Comparison of ENCODE assay signal across 15 mouse cellular contexts in genomic region chr11:113678373-113678772, GRCm38 (mm10). TPM values are rescaled to one million over a fixed set of nuclear protein-coding genes. Genes with fewer than 3 reads are reported as not detected.
DNase-seq lines count a peak whose midpoint lies in the region; ATAC-seq and TF ChIP-seq lines count a peak whose summit lies in the region.
"Had no signal": no experiment of that assay in that cellular context is flagged by ENCODE, and none has a peak within 500 bp of the region (broad histone marks: within the 10 kb centered on the region; RNA-seq: fewer than 3 reads in every experiment).

No protein-coding gene starts in this region.

- H3K27ac ChIP-seq in heart, embryonic 12.5 days (ENCODE audit: poor library complexity, severe bottlenecking): peak overlapping the region; percentile 88
- H3K27ac ChIP-seq in midbrain, postnatal 0 days (ENCODE audit: low read depth, low read length): 0 out of 2 replicates have a peak overlapping the region, but pooled peaks have one; percentile 1
- no peak overlapping the region for H3K27ac ChIP-seq in midbrain, embryonic 15.5 days
- H3K27ac ChIP-seq in kidney, adult 2 months (ENCODE audit: insufficient read depth, low read depth, low read length): no peak overlapping the region
- H3K27ac ChIP-seq in stomach, embryonic 16.5 days (ENCODE audit: low read length): no peak overlapping the region
- H3K27ac ChIP-seq: forebrain, embryonic 10.5 days; macrophage; neural tube, embryonic 12.5 days had no signal

- TF ChIP-seq POLR2A in kidney, adult 2 months (IDR thresholded peaks at IDR 0.05; ENCODE audit: low read depth, low read length): no peak

- H3K4me1 ChIP-seq in heart, embryonic 12.5 days (replicated peaks): peaks cover 47% of the 10 kb centered on the region
- H3K4me1 ChIP-seq in midbrain, postnatal 0 days (ENCODE audit: insufficient read depth, low read length): peaks cover 8% of the 10 kb centered on the region
- H3K4me1 ChIP-seq in midbrain, embryonic 15.5 days: peaks cover 27% of the 10 kb centered on the region
- H3K4me1 ChIP-seq in kidney, adult 2 months (ENCODE audit: control insufficient read depth, insufficient read depth, low read length): peaks cover 16% of the 10 kb centered on the region; the same call in 1 of the 2 replicates
- H3K4me1 ChIP-seq in stomach, embryonic 16.5 days (ENCODE audit: control insufficient read depth, insufficient read depth, low read length): peaks cover 18% of the 10 kb centered on the region

- peak overlapping the region; percentile 46 for H3K4me2 ChIP-seq in heart, embryonic 12.5 days
- no peak overlapping the region for H3K4me2 ChIP-seq in midbrain, postnatal 0 days (ENCODE audit: low read depth, low read length, poor library complexity, severe bottlenecking)
- H3K4me2 ChIP-seq in midbrain, embryonic 15.5 days: no peak overlapping the region
- no peak overlapping the region for H3K4me2 ChIP-seq in stomach, embryonic 16.5 days (ENCODE audit: low read depth, low read length)
- H3K4me2 ChIP-seq: neural tube, embryonic 12.5 days had no signal

- H3K9ac ChIP-seq in heart, embryonic 12.5 days: 0 out of 2 replicates have a peak overlapping the region, but pooled peaks have one; percentile 30
- H3K9ac ChIP-seq in midbrain, postnatal 0 days (replicated peaks; ENCODE audit: low read length, poor library complexity, severe bottlenecking): no peak overlapping the region
- no peak overlapping the region for H3K9ac ChIP-seq in midbrain, embryonic 15.5 days
- peak overlapping the region; percentile 26; the same call in 1 of the 2 replicates for H3K9ac ChIP-seq in stomach, embryonic 16.5 days (ENCODE audit: low read length)
- H3K9ac ChIP-seq: neural tube, embryonic 12.5 days had no signal

- H3K4me3 ChIP-seq in heart, embryonic 12.5 days: 0 out of 2 replicates have a peak overlapping the region, but pooled peaks have one; percentile 19
- no peak overlapping the region for H3K4me3 ChIP-seq in midbrain, postnatal 0 days (ENCODE audit: low read depth, low read length)
- no peak overlapping the region for H3K4me3 ChIP-seq in midbrain, embryonic 15.5 days
- no peak overlapping the region for H3K4me3 ChIP-seq in kidney, adult 2 months (ENCODE audit: insufficient read depth, low read depth, low read length)
- no peak overlapping the region for H3K4me3 ChIP-seq in stomach, embryonic 16.5 days (replicated peaks; ENCODE audit: low read length)
- H3K4me3 ChIP-seq: forebrain, embryonic 10.5 days; neural tube, embryonic 12.5 days had no signal

- no peaks in the 10 kb centered on the region for H3K9me3 ChIP-seq in heart, embryonic 12.5 days (replicated peaks)
- no peaks in the 10 kb centered on the region for H3K9me3 ChIP-seq in midbrain, postnatal 0 days (ENCODE audit: low read length)
- H3K9me3 ChIP-seq in midbrain, embryonic 15.5 days: no peaks in the 10 kb centered on the region
- no peaks in the 10 kb centered on the region for H3K9me3 ChIP-seq in stomach, embryonic 16.5 days (replicated peaks; ENCODE audit: control insufficient read depth, low read length)
- H3K9me3 ChIP-seq: forebrain, embryonic 10.5 days; neural tube, embryonic 12.5 days had no signal

- 70% methylated on average over 8 of the region's 8 CpGs for WGBS in heart, embryonic 12.5 days
- 86% methylated on average over 8 of the region's 8 CpGs for WGBS in midbrain, postnatal 0 days
- WGBS in midbrain, embryonic 15.5 days: 92% methylated on average over 8 of the region's 8 CpGs
- WGBS in kidney, adult 2 months: 41% methylated on average over 8 of the region's 8 CpGs
- WGBS in stomach, embryonic 16.5 days: 78% methylated on average over 8 of the region's 8 CpGs

- intact Hi-C loops in heart, postnatal 25 days (cut with DNase I): no loop called here

- peaks cover 38% of the 10 kb centered on the region for H3K36me3 ChIP-seq in heart, embryonic 12.5 days
- H3K36me3 ChIP-seq in midbrain, postnatal 0 days (ENCODE audit: insufficient read depth, low read length): peaks cover 19% of the 10 kb centered on the region
- peaks cover 5% of the 10 kb centered on the region; the same call in 1 of the 2 replicates for H3K36me3 ChIP-seq in midbrain, embryonic 15.5 days (replicated peaks)
- peaks cover 2% of the 10 kb centered on the region; the same call in 1 of the 2 replicates for H3K36me3 ChIP-seq in kidney, adult 2 months (ENCODE audit: control insufficient read depth, insufficient read depth, low read length)
- peaks cover 6% of the 10 kb centered on the region; the same call in 1 of the 2 replicates for H3K36me3 ChIP-seq in stomach, embryonic 16.5 days (ENCODE audit: control insufficient read depth, insufficient read depth, low read length)

- H3K27me3 ChIP-seq in heart, embryonic 12.5 days (replicated peaks): no peaks in the 10 kb centered on the region
- no peaks in the 10 kb centered on the region for H3K27me3 ChIP-seq in midbrain, postnatal 0 days (ENCODE audit: insufficient read depth, low read length)
- H3K27me3 ChIP-seq in midbrain, embryonic 15.5 days (replicated peaks): no peaks in the 10 kb centered on the region
- no peaks in the 10 kb centered on the region for H3K27me3 ChIP-seq in kidney, adult 2 months (replicated peaks; ENCODE audit: control insufficient read depth, insufficient read depth, low read length)
- H3K27me3 ChIP-seq in stomach, embryonic 16.5 days (ENCODE audit: control insufficient read depth, insufficient read depth, low read length): no peaks in the 10 kb centered on the region
- H3K27me3 ChIP-seq: neural tube, embryonic 12.5 days had no signal

- no peak for ATAC-seq in heart, embryonic 12.5 days (ENCODE audit: insufficient number of reproducible peaks, low FRiP score)
- ATAC-seq in midbrain, postnatal 0 days (ENCODE audit: low FRiP score): no peak
- no peak for ATAC-seq in midbrain, embryonic 15.5 days (replicated peaks)
- ATAC-seq in stomach, embryonic 16.5 days (ENCODE audit: insufficient read depth, low FRiP score): no peak

- no peak for TF ChIP-seq CTCF in midbrain, postnatal 0 days (IDR thresholded peaks at IDR 0.05)
- no peak; the same call in 1 of the 2 replicates for TF ChIP-seq CTCF in kidney, adult 2 months (conservative IDR thresholded peaks at IDR 0.05; ENCODE audit: insufficient read depth, insufficient read length, low read depth, low read length)

- no peak for DNase-seq in heart, postnatal 25 days (ENCODE audit: low spot score)
- DNase-seq in midbrain, postnatal 0 days (ENCODE audit: low spot score): no peak
- peak; percentile 70 for DNase-seq in kidney, adult 2 months
- no peak for DNase-seq in frontal cortex, postnatal 36 days (ENCODE audit: low spot score in 2 of 2)
- DNase-seq in right cerebral cortex, postnatal 36 days (ENCODE audit: low spot score in 2 of 2): no peak
- DNase-seq: adrenal gland, adult 8-10 months; cerebellum, postnatal 14 days; right cerebral cortex, postnatal 4 days had no signal

RNA-seq across cellular contexts. Expression of gene Fam104a, which starts 5.6 kb away (rescaled TPM):
- polyA plus RNA-seq in heart, embryonic 12.5 days (2016; fragmentation: Nextera tagmentation; extraction: Ambion mirVana): 53.0 and 53.3 TPM in 2 replicates
- 10 to 100 TPM; 13.9 to 15.0 TPM for total RNA-seq in heart, postnatal 25 days (2021)
- 29.5 and 30.1 TPM in 2 replicates for total RNA-seq in midbrain, postnatal 0 days (2014; rRNA removed)
- polyA plus RNA-seq in midbrain, postnatal 0 days (2015; fragmentation: Nextera tagmentation; extraction: Ambion mirVana): 46.3 and 48.7 TPM in 2 replicates
- polyA plus RNA-seq in midbrain, embryonic 15.5 days (2015; fragmentation: Nextera tagmentation; extraction: Ambion mirVana): 42.9 and 43.1 TPM in 2 replicates
- 24.6 and 25.8 TPM in 2 replicates for polyA plus RNA-seq in kidney, adult 2 months (2012; rRNA removed)
- polyA plus RNA-seq in stomach, embryonic 16.5 days (2015; fragmentation: Nextera tagmentation; extraction: Ambion mirVana): 36.2 and 41.2 TPM in 2 replicates

RNA-seq across cellular contexts. Expression of gene D11Wsu47e, which starts 5.8 kb away (rescaled TPM):
- 19.0 and 20.7 TPM in 2 replicates for polyA plus RNA-seq in heart, embryonic 12.5 days (2016; fragmentation: Nextera tagmentation; extraction: Ambion mirVana)
- total RNA-seq in heart, postnatal 25 days (2021): 1 to 10 TPM; 6.0 to 7.1 TPM
- 19.5 and 26.8 TPM in 2 replicates for total RNA-seq in midbrain, postnatal 0 days (2014; rRNA removed)
- polyA plus RNA-seq in midbrain, postnatal 0 days (2015; fragmentation: Nextera tagmentation; extraction: Ambion mirVana): 27.8 and 27.9 TPM in 2 replicates
- polyA plus RNA-seq in midbrain, embryonic 15.5 days (2015; fragmentation: Nextera tagmentation; extraction: Ambion mirVana): 30.3 and 30.7 TPM in 2 replicates
- 7.6 and 7.8 TPM in 2 replicates for polyA plus RNA-seq in kidney, adult 2 months (2012; rRNA removed)
- polyA plus RNA-seq in stomach, embryonic 16.5 days (2015; fragmentation: Nextera tagmentation; extraction: Ambion mirVana): 13.9 and 17.1 TPM in 2 replicates

RNA-seq across cellular contexts. Expression of gene Slc39a11, which starts 28.5 kb away (rescaled TPM):
- polyA plus RNA-seq in heart, embryonic 12.5 days (2016; fragmentation: Nextera tagmentation; extraction: Ambion mirVana): 19.0 and 22.4 TPM in 2 replicates
- total RNA-seq in heart, postnatal 25 days (2021): 1 to 10 TPM; 2.7 to 3.8 TPM
- 56.0 and 62.5 TPM in 2 replicates for total RNA-seq in midbrain, postnatal 0 days (2014; rRNA removed)
- 35.9 and 40.4 TPM in 2 replicates for polyA plus RNA-seq in midbrain, postnatal 0 days (2015; fragmentation: Nextera tagmentation; extraction: Ambion mirVana)
- 33.9 and 35.3 TPM in 2 replicates for polyA plus RNA-seq in midbrain, embryonic 15.5 days (2015; fragmentation: Nextera tagmentation; extraction: Ambion mirVana)
- 24.5 and 29.5 TPM in 2 replicates for polyA plus RNA-seq in kidney, adult 2 months (2012; rRNA removed)
- polyA plus RNA-seq in stomach, embryonic 16.5 days (2015; fragmentation: Nextera tagmentation; extraction: Ambion mirVana): 47.9 and 50.3 TPM in 2 replicates

RNA-seq across cellular contexts. Expression of gene Cog1, which starts 29.4 kb away (rescaled TPM):
- 20.9 and 21.7 TPM in 2 replicates for polyA plus RNA-seq in heart, embryonic 12.5 days (2016; fragmentation: Nextera tagmentation; extraction: Ambion mirVana)
- total RNA-seq in heart, postnatal 25 days (2021): 10 to 100 TPM; 16.4 to 17.1 TPM
- total RNA-seq in midbrain, postnatal 0 days (2014; rRNA removed): 55.8 and 59.0 TPM in 2 replicates
- polyA plus RNA-seq in midbrain, postnatal 0 days (2015; fragmentation: Nextera tagmentation; extraction: Ambion mirVana): 28.3 and 31.3 TPM in 2 replicates
- polyA plus RNA-seq in midbrain, embryonic 15.5 days (2015; fragmentation: Nextera tagmentation; extraction: Ambion mirVana): 39.8 and 40.7 TPM in 2 replicates
- polyA plus RNA-seq in kidney, adult 2 months (2012; rRNA removed): 32.8 and 38.7 TPM in 2 replicates
- 17.3 and 20.8 TPM in 2 replicates for polyA plus RNA-seq in stomach, embryonic 16.5 days (2015; fragmentation: Nextera tagmentation; extraction: Ambion mirVana)

RNA-seq across cellular contexts. Expression of gene Cpsf4l, which starts 31.4 kb away (rescaled TPM):
- not detected in 2 replicates for polyA plus RNA-seq in heart, embryonic 12.5 days (2016; fragmentation: Nextera tagmentation; extraction: Ambion mirVana)
- not detected for total RNA-seq in heart, postnatal 25 days (2021)
- 0.22 TPM in 1 of 2 replicates, not detected in the other for total RNA-seq in midbrain, postnatal 0 days (2014; rRNA removed)
- 0.20 TPM in 2 replicates for polyA plus RNA-seq in midbrain, postnatal 0 days (2015; fragmentation: Nextera tagmentation; extraction: Ambion mirVana)
- 0.22 and 0.73 TPM in 2 replicates for polyA plus RNA-seq in midbrain, embryonic 15.5 days (2015; fragmentation: Nextera tagmentation; extraction: Ambion mirVana)
- 8.9 and 9.0 TPM in 2 replicates for polyA plus RNA-seq in kidney, adult 2 months (2012; rRNA removed)
- 0.18 and 0.41 TPM in 2 replicates for polyA plus RNA-seq in stomach, embryonic 16.5 days (2015; fragmentation: Nextera tagmentation; extraction: Ambion mirVana)
- total RNA-seq: hematopoietic stem cell, adult 5-6 weeks had no signal
- polyA plus RNA-seq: macrophage had no signal

Comparison
In these comparisons a context has a peak if more than half of its experiments do, and no peak if none do; other contexts are left out.
1. H3K27ac ChIP-seq: peak in heart, embryonic 12.5 days (single experiment) and midbrain, postnatal 0 days (single experiment); none in midbrain, embryonic 15.5 days (single experiment), kidney, adult 2 months (single experiment) and stomach, embryonic 16.5 days (single experiment).
2. H3K9ac ChIP-seq: peak in heart, embryonic 12.5 days (single experiment) and stomach, embryonic 16.5 days (single experiment); none in midbrain, postnatal 0 days (single experiment) and midbrain, embryonic 15.5 days (single experiment).